Mouse (Mus musculus) myocyte (in vitro differentiated cells): Measurements from ENCODE around the gene Slc27a2.

ENCODE experiments used
- MAX ChIP-seq: IDR thresholded peaks from one replicate; pipeline ENCODE4 v1.6.1; 2011; ENCODE audit warnings: low read depth, mild to moderate bottlenecking, control low read depth
- POLR2A ChIP-seq: IDR thresholded peaks from one replicate; pipeline ENCODE4 v1.6.1; 2011; ENCODE audit warnings: low read depth, mild to moderate bottlenecking, control low read depth, moderate library complexity; ENCODE audit not compliant: insufficient read length

- no peak for TF ChIP-seq POLR2A
- no peak for TF ChIP-seq MAX
Measured at GRCm38 (mm10) chr2:126540390-126540925, 11.7 kb upstream of the Slc27a2 start.
